Mouse (Mus musculus): Measurements from ENCODE around the gene Srr. TPM values are rescaled to one million over a fixed set of nuclear protein-coding genes. Genes with fewer than 3 reads are reported as not detected.

The Srr gene
- polyA plus RNA-seq, 1 experiment from 2014 or later = 49.9 TPM

DNA sequence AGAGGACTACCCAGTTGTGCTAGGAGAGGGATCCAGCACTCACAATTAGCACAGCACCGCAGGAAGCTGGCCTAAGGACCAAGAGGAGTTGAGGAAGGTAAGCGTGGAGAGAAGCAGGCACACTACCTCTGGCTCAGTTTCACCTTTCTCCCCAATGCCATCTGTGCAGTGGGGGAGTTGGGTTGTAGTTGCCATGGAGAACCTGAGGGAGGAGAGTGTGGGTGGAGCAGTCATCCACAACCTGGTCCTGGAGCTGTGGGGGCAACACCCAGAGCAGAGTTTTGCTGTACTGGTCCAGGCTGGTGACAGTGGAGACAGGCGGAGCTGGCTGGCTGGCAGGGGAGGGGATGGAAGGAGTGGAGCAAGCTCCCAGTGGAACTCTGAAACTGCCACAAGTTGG lies 51.1 kb downstream of the Srr start:
- Histone ChIP-seq H3K4me2 (ENCODE audit: low read length) (no peak overlapping the region), H3K4me3 (replicated peaks; ENCODE audit: low read depth, low read length) (no peak overlapping the region), H3K9ac (replicated peaks; ENCODE audit: low read length) (no peak overlapping the region), H3K4me1 (ENCODE audit: control insufficient read depth, insufficient read depth, low read length) (peaks cover 47% of the 10 kb centered on the region), H3K27me3 (ENCODE audit: control insufficient read depth, insufficient read depth, low read length) (no peaks in the 10 kb centered on the region), H3K9me3 (ENCODE audit: control insufficient read depth, low read length) (no peaks in the 10 kb centered on the region), H3K36me3 (ENCODE audit: control insufficient read depth, insufficient read depth, low read length) (no peaks in the 10 kb centered on the region), H3K27ac (replicated peaks; ENCODE audit: low read depth, low read length) (no peak overlapping the region)
- DNase-seq (no peak), ATAC-seq (ENCODE audit: low FRiP score, low TSS enrichment) (no peak)
- WGBS = 64% methylated on average over 3 of the region's 3 CpGs

DNA sequence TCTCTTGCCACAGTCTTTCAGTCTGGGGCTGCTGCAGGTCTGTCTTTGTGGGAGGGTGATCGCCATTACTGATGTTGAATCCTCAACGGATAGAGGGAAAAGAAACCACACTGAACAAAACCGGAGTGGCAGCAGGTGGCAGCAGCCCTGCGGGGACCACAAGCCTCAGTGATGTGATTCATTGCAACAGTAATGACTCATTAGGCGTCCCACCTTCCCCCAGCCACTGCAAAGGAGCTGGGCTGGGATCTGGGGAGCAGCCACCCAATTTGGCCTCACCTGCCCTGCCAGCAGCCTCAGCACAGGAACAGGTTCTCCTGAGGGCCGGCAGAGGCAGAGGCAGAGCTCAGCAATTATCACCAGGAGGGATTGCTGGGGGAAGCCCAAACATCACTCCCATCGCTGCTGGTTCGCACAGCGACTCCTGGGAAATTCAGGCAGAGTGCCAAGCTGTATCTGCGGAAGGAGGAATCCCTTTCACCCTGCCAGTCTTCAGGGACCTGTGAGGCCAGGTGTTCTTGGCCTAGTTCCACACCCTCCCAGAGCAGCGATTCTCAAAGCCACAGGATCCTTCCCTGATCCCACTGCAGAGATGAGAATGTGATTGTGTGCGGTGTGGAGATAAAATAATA lies 54.6 kb downstream of the Srr start:
- Histone ChIP-seq H3K4me3 (replicated peaks; ENCODE audit: low read depth, low read length) (no peak overlapping the region), H3K27ac (replicated peaks; ENCODE audit: low read depth, low read length) (peak overlapping the region; percentile 82), H3K36me3 (ENCODE audit: control insufficient read depth, insufficient read depth, low read length) (peaks cover 18% of the 10 kb centered on the region), H3K4me1 (ENCODE audit: control insufficient read depth, insufficient read depth, low read length) (peaks cover 29% of the 10 kb centered on the region), H3K9ac (replicated peaks; ENCODE audit: low read length) (0 out of 2 replicates have a peak overlapping the region, but pooled peaks have one; percentile 12), H3K9me3 (ENCODE audit: control insufficient read depth, low read length) (no peaks in the 10 kb centered on the region), H3K27me3 (ENCODE audit: control insufficient read depth, insufficient read depth, low read length) (no peaks in the 10 kb centered on the region), H3K4me2 (ENCODE audit: low read length) (peak overlapping the region; percentile 37; the same call in 1 of the 2 replicates)
- DNase-seq = peak; percentile 64
- 0 out of 2 replicates have a peak, but pooled peaks have one; percentile 12 for ATAC-seq (ENCODE audit: low FRiP score, low TSS enrichment)
- WGBS = 16% methylated on average over 12 of the region's 12 CpGs

DNA sequence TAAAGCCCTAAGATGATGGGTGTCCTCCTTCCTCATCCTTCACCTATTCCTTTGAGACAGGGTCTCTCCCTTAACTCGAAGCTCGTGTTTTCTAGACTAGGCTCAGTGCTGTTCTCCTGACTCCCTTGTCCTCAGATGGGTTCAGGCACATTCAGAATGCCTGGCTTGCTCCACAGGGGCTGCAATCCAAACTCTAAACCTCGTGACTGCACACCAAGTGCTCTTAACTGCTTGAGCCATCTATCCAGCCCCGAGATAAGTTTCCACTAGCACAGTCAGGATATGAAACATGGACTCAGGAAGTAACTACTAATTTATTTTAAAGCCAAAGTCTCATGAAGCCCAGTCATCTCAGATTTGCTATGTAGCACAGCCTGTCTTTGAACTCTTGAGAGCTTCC lies 55.2 kb downstream of the Srr start:
- H3K4me1 ChIP-seq (ENCODE audit: control insufficient read depth, insufficient read depth, low read length) = peaks cover 27% of the 10 kb centered on the region
- peak overlapping the region; percentile 82 for H3K27ac ChIP-seq (replicated peaks; ENCODE audit: low read depth, low read length)
- no peaks in the 10 kb centered on the region for H3K27me3 ChIP-seq (ENCODE audit: control insufficient read depth, insufficient read depth, low read length)
- H3K9ac ChIP-seq (replicated peaks; ENCODE audit: low read length) = no peak overlapping the region
- H3K9me3 ChIP-seq (ENCODE audit: control insufficient read depth, low read length) = no peaks in the 10 kb centered on the region
- ATAC-seq (ENCODE audit: low FRiP score, low TSS enrichment) (no peak), DNase-seq (no peak)
- WGBS = 78% methylated on average over 4 of the region's 4 CpGs
- no peak overlapping the region for H3K4me3 ChIP-seq (replicated peaks; ENCODE audit: low read depth, low read length)
- H3K36me3 ChIP-seq (ENCODE audit: control insufficient read depth, insufficient read depth, low read length) = peaks cover 19% of the 10 kb centered on the region
- H3K4me2 ChIP-seq (ENCODE audit: low read length) = peak overlapping the region; percentile 37

DNA sequence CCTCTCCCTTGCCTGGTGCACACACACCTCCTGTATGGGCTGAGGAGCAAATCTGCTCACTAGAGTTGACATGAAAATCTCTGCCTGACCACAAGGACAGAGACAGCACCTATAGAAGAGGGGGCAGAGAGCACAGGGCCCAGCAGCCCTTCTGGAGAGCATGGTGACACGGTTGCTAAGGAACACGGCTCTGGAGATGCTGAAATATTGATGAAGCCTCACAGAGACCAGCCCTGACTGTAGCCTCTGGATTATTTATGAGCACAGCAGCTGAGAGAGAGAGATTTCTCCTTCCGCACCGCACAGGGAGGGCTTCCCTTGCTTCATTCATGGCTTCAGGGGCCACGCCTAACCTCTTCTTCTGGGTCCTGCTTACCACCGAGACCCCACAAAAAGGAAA lies 56.1 kb downstream of the Srr start:
- Histone ChIP-seq H3K36me3 (ENCODE audit: control insufficient read depth, insufficient read depth, low read length) (peaks cover 27% of the 10 kb centered on the region), H3K9ac (replicated peaks; ENCODE audit: low read length) (no peak overlapping the region), H3K4me2 (ENCODE audit: low read length) (peak overlapping the region; percentile 37), H3K4me1 (ENCODE audit: control insufficient read depth, insufficient read depth, low read length) (peaks cover 24% of the 10 kb centered on the region), H3K27me3 (ENCODE audit: control insufficient read depth, insufficient read depth, low read length) (no peaks in the 10 kb centered on the region), H3K4me3 (replicated peaks; ENCODE audit: low read depth, low read length) (no peak overlapping the region), H3K9me3 (ENCODE audit: control insufficient read depth, low read length) (no peaks in the 10 kb centered on the region), H3K27ac (replicated peaks; ENCODE audit: low read depth, low read length) (peak overlapping the region; percentile 82)
- DNase-seq (peak; percentile 71), ATAC-seq (ENCODE audit: low FRiP score, low TSS enrichment) (peak; percentile 72)
- WGBS = 52% methylated on average over 6 of the region's 6 CpGs

DNA sequence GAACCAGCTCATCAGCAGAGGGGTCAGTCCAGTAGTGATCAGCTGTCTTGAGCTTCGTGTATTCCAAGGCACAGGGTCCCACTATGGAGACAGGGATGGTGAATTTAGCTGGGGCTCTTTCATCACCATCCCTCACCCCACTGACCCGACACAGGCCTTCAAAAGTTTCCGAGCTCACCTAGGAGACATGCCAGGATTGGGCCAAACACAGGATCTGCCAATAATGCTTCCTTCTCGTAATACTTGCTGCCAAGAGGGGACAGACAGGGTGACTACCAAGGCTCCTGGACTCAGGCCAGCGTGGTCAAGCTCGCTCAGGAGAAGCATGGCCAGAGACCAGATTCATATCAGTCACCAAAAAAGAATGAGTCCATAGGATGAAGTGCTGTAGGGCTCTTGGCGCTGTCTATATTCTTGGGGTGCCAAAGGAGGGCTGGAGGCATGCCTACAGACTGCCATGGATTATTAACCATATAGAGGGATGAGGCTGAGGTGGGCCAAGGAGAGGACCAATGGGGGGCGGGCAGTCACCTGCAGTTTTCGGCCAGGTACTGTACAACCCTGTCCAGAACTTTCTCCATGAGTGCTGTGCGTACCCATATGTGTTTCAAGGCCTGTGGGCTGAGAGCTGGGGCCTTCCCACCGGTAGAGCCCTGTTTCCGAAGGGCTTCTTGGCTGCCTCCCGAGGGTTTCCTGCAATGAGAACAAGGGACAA lies 57.5 kb downstream of the Srr start:
- ATAC-seq (ENCODE audit: low FRiP score, low TSS enrichment) (no peak), DNase-seq (no peak)
- no peaks in the 10 kb centered on the region for H3K27me3 ChIP-seq (ENCODE audit: control insufficient read depth, insufficient read depth, low read length)
- 92% methylated on average over 13 of the region's 13 CpGs for WGBS
- H3K27ac ChIP-seq (replicated peaks; ENCODE audit: low read depth, low read length) = peak overlapping the region; percentile 82
- H3K4me1 ChIP-seq (ENCODE audit: control insufficient read depth, insufficient read depth, low read length) = peaks cover 20% of the 10 kb centered on the region
- H3K9me3 ChIP-seq (ENCODE audit: control insufficient read depth, low read length) = no peaks in the 10 kb centered on the region
- H3K9ac ChIP-seq (replicated peaks; ENCODE audit: low read length) = no peak overlapping the region
- H3K36me3 ChIP-seq (ENCODE audit: control insufficient read depth, insufficient read depth, low read length) = peaks cover 32% of the 10 kb centered on the region
- no peak overlapping the region for H3K4me3 ChIP-seq (replicated peaks; ENCODE audit: low read depth, low read length)
- H3K4me2 ChIP-seq (ENCODE audit: low read length) = no peak overlapping the region

DNA sequence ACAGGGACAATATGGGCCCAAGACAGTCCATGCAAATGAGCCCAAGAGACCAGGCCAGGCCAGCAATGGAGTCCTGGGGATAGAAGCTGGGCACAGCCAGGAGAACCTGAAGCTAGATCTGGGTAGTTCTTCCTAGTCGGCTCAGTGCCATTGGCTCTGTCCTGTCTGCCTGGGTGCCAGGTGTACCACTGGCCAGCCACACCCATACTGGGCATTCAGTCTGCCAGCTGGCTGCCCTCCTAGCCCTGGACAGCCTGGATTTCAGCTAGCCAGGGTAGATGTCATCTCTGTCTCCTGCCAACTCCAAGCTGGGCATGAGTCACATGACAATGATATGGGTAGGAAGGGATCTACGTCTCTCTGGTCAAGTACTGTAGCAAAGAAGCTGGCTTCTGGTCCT lies 58.6 kb downstream of the Srr start:
- H3K9ac ChIP-seq (replicated peaks; ENCODE audit: low read length) = no peak overlapping the region
- H3K4me3 ChIP-seq (replicated peaks; ENCODE audit: low read depth, low read length) = no peak overlapping the region
- no peak overlapping the region for H3K27ac ChIP-seq (replicated peaks; ENCODE audit: low read depth, low read length)
- WGBS = 94% methylated on average over 2 of the region's 2 CpGs
- H3K9me3 ChIP-seq (ENCODE audit: control insufficient read depth, low read length) = no peaks in the 10 kb centered on the region
- ATAC-seq (ENCODE audit: low FRiP score, low TSS enrichment) = no peak
- DNase-seq = no peak
- no peak overlapping the region for H3K4me2 ChIP-seq (ENCODE audit: low read length)
- no peaks in the 10 kb centered on the region for H3K27me3 ChIP-seq (ENCODE audit: control insufficient read depth, insufficient read depth, low read length)
- peaks cover 42% of the 10 kb centered on the region for H3K36me3 ChIP-seq (ENCODE audit: control insufficient read depth, insufficient read depth, low read length)
- peaks cover 19% of the 10 kb centered on the region for H3K4me1 ChIP-seq (ENCODE audit: control insufficient read depth, insufficient read depth, low read length)

DNA sequence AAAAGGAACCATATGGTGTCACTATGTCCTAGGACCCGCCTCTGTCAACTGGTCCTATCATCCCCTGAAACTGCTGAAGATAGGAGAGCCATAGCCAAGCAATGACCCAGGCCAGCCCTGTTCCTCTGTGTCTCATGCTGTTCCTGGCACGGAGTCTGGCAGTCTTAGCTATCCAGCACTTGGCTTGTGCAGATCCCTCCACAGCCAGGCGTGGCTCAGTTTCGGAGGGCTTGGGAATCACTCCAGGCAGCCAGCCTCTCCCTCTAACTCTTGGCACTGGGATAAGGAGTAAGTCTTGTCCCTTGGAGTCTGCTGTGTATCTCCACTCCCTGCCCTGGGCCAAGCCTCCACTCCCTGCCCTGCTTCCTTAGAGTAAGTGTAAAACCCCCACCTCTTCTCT lies 59.1 kb downstream of the Srr start:
- WGBS = 86% methylated on average over 4 of the region's 4 CpGs
- Histone ChIP-seq H3K27ac (replicated peaks; ENCODE audit: low read depth, low read length) (no peak overlapping the region), H3K4me1 (ENCODE audit: control insufficient read depth, insufficient read depth, low read length) (peaks cover 14% of the 10 kb centered on the region), H3K4me3 (replicated peaks; ENCODE audit: low read depth, low read length) (no peak overlapping the region), H3K4me2 (ENCODE audit: low read length) (no peak overlapping the region), H3K9me3 (ENCODE audit: control insufficient read depth, low read length) (no peaks in the 10 kb centered on the region), H3K9ac (replicated peaks; ENCODE audit: low read length) (no peak overlapping the region), H3K27me3 (ENCODE audit: control insufficient read depth, insufficient read depth, low read length) (no peaks in the 10 kb centered on the region), H3K36me3 (ENCODE audit: control insufficient read depth, insufficient read depth, low read length) (peaks cover 46% of the 10 kb centered on the region)
- ATAC-seq (ENCODE audit: low FRiP score, low TSS enrichment) (no peak), DNase-seq (no peak)

DNA sequence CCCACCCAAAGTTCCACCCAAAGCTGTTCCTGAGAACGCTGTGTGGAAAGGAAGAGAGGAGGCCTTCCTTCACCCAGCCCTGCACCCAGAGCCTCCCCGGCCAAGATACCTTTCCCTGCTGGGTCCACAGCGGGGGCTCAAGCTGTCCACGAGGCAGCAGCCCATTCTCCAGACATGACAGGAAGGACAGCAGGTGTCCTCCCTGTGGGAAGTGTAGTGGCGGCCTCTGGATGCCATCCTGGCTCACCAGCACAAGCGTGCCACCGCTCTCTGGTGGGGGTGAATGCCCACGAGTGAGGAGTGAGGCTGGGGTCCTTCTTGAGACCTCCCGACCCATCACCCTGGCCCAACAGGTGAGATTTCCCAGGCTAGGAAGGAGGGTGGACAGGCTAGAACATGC lies 60.5 kb downstream of the Srr start:
- Histone ChIP-seq H3K4me1 (ENCODE audit: control insufficient read depth, insufficient read depth, low read length) (peaks cover 4% of the 10 kb centered on the region), H3K36me3 (ENCODE audit: control insufficient read depth, insufficient read depth, low read length) (peaks cover 55% of the 10 kb centered on the region), H3K27ac (replicated peaks; ENCODE audit: low read depth, low read length) (no peak overlapping the region), H3K9ac (replicated peaks; ENCODE audit: low read length) (no peak overlapping the region), H3K4me3 (replicated peaks; ENCODE audit: low read depth, low read length) (no peak overlapping the region), H3K9me3 (ENCODE audit: control insufficient read depth, low read length) (no peaks in the 10 kb centered on the region), H3K4me2 (ENCODE audit: low read length) (no peak overlapping the region), H3K27me3 (ENCODE audit: control insufficient read depth, insufficient read depth, low read length) (no peaks in the 10 kb centered on the region)
- DNase-seq (no peak), ATAC-seq (ENCODE audit: low FRiP score, low TSS enrichment) (no peak)
- WGBS = 80% methylated on average over 9 of the region's 9 CpGs

DNA sequence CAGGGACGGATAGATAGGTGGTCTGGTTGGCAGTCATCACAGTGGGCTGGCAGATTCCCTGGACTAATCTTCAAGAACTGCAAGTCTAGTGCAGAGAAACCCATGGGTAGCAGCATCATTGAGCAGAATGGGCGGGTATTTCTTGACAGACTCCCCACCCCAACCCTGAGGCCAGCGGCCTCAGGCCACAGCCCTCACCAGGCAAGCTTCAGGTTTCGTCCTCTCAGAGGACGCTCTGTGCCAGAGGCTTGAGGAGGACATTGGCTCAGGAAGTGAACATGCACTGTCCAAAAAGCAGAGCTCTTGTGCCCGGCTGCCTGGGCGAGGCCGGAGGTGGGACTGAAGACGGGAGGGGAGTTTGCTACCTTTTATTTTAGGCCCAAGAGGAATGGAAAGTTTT lies 61.3 kb downstream of the Srr start:
- ATAC-seq (ENCODE audit: low FRiP score, low TSS enrichment) = no peak
- Histone ChIP-seq H3K4me1 (ENCODE audit: control insufficient read depth, insufficient read depth, low read length) (no peaks in the 10 kb centered on the region), H3K36me3 (ENCODE audit: control insufficient read depth, insufficient read depth, low read length) (peaks cover 64% of the 10 kb centered on the region), H3K27me3 (ENCODE audit: control insufficient read depth, insufficient read depth, low read length) (no peaks in the 10 kb centered on the region), H3K4me2 (ENCODE audit: low read length) (no peak overlapping the region), H3K4me3 (replicated peaks; ENCODE audit: low read depth, low read length) (no peak overlapping the region), H3K27ac (replicated peaks; ENCODE audit: low read depth, low read length) (no peak overlapping the region), H3K9ac (replicated peaks; ENCODE audit: low read length) (no peak overlapping the region), H3K9me3 (ENCODE audit: control insufficient read depth, low read length) (no peaks in the 10 kb centered on the region)
- 90% methylated on average over 9 of the region's 9 CpGs for WGBS
- DNase-seq = no peak
